Comparison of ENCODE assay signal across 8 mouse cellular contexts in the genomic region with DNA sequence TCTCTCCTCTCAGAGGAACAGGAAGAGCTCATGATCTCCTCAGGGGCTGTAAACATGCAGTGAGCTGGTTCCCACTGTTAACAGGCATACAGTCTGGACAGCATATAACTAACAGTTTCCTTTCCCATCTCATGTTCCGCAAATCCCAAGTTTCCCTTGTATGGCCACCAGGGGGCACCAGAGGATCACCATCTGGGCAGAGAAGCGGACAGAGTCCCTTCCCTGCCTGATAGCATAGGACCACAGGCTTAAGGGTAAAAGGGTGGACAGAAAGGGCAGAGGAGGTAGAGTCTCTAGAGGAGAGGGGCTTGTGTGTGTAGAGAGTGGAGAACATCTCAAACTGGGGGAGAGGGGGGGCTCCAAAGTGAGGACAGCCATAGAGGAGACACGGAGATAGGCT.
DNase-seq lines count a peak whose midpoint lies in the region; ATAC-seq and TF ChIP-seq lines count a peak whose summit lies in the region.

No protein-coding gene starts in this region.

- peak; percentile 90 to 97 for DNase-seq in adrenal gland, adult (ENCODE audit: inconsistent age in 2 of 2, low spot score in 1 of 2)
- peak; percentile 94 to 95 for DNase-seq in cerebellum, postnatal 36 days
- DNase-seq in frontal cortex, postnatal 36 days (ENCODE audit: low spot score in 2 of 2) = peak; percentile 87 to 89
- peak; percentile 80 for DNase-seq in induced T-regulatory cell, adult 2 months (ENCODE audit: low read depth)
- peak; percentile 83 to 91 for DNase-seq in left cerebral cortex, adult 2 months (ENCODE audit: extremely low spot score in 1 of 2, low spot score in 2 of 2)
- peak; percentile 91 to 95 for DNase-seq in right cerebral cortex, postnatal 10 days (ENCODE audit: low spot score in 2 of 2)
- peak; percentile 55 for DNase-seq in urinary bladder, postnatal 10 days (ENCODE audit: low spot score)

- intact Hi-C loops in left cerebral cortex, adult 2 months (cut with DNase I) = loop anchor here (1.0 to 5.0 kb wide), 3 partner anchors 66 to 212 kb away; partner anchors contain the start of gene Alpl

- ATAC-seq in megakaryocyte-erythroid progenitor cell, adult 5-6 weeks (replicated peaks; ENCODE audit: low FRiP score, low TSS enrichment, poor library complexity, severe bottlenecking) = peak; percentile 66; the same call in 1 of the 2 replicates

- H3K27ac ChIP-seq in left cerebral cortex, adult 2 months = no peak overlapping the region

- no peak overlapping the region for H3K4me3 ChIP-seq in left cerebral cortex, adult 2 months

- TF ChIP-seq CTCF in left cerebral cortex, adult 2 months (IDR thresholded peaks at IDR 0.05) = peak; percentile 92
